Mouse (Mus musculus): ENCODE results near the gene Isoc2b.
"Not testable (repeated sequence)": the region's sequence is repeated elsewhere in the genome, so short reads cannot be mapped to it uniquely, and the experiment has no call there.

Gene Isoc2b

GRCm38 (mm10) chr7:4835631-4836327, 34.3 kb downstream of the Isoc2b start:
- DNase-seq (ENCODE audit: low spot score in 2 of 2), result peak in 1 of 2 experiments; percentile 26

DNA sequence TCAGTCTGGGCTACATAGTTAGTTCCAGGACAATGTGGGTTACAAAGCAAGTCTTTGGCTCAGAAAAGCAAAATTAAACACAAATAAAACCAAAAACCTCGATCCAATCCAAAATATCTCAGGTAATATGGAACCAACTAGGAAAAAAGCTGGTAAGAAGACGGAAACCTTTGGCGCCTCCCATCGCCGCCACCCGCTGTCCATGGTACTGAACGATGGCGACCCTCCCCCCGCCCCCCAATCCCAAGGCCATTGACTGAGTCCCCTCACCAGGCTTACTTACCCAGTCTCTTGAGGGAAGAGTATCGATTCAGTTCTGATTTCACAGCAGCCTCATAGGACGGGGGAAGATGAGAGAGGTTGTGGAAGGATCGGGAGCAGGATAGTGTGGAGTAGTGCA, 39.6 kb downstream of the Isoc2b start:
- no peak for DNase-seq (ENCODE audit: low spot score in 2 of 2)

GRCm38 (mm10) chr7:4825365-4825764, 44.7 kb downstream of the Isoc2b start:
- no peak for DNase-seq (ENCODE audit: low spot score in 2 of 2)

- no peak for DNase-seq (ENCODE audit: low spot score in 2 of 2)
Measured at GRCm38 (mm10) chr7:4822162-4822907, 47.7 kb downstream of the Isoc2b start.

GRCm38 (mm10) chr7:4821690-4822089, 48.4 kb downstream of the Isoc2b start:
- no peak for DNase-seq (ENCODE audit: low spot score in 2 of 2)

DNA sequence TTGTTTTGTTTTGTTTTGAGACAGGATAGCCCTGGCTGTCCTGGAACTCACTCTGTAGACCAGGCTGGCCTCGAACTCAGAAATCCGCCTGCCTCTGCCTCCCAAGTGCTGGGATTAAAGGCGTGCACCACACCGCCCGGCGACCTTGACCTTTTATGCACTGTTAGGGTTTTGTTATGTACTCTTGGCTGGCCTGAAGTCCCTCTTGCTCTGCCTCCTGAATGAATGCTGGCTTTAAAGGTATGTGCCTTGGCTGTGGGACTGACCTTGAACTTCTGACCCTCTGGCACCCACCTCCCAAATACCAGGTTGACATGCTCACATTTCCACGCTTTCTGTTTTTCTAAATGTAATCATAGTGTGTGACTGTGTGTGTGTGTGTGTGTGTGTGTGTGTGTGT, 49.1 kb downstream of the Isoc2b start:
- DNase-seq (ENCODE audit: low spot score in 2 of 2), result not testable (repeated sequence)

- DNase-seq (ENCODE audit: low spot score in 2 of 2), result no peak
Measured at GRCm38 (mm10) chr7:4816559-4816958, 53.5 kb downstream of the Isoc2b start.

DNA sequence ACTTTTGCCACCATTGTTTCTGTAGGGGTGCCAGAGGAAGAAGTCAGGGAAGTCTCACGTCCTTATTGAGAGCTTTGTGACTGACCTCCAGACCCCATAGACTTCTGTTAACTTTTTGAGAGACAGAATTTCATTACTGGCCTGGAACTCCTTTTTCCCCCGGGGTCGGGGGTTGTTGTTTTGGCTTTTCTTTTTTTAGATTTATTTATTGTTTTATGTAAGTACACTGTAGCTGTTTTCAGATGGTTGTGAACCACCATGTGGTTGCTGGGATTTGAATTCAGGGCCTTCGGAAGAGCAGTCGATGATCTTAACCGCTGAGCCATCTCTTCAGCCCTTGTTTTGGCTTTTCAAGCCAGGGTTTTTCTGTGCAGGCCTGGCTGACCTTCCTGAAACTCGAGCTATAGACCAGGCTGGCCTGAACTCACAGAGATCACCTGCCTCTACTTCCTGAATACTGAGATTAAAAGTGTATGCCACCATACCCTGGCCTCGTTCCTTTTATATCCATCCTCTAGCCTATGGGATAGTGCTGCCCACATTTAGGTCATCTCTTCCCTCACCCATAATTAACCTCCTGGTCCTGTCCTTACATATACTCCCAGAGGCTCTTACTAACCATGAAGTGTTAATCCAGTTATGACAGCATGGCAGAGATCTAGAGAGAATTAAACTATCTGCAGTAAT, 56.8 kb downstream of the Isoc2b start:
- DNase-seq (ENCODE audit: low spot score in 2 of 2), result no peak

GRCm38 (mm10) chr7:4812303-4813104, 57.6 kb downstream of the Isoc2b start, which contains the start of gene Ube2s:
Gene Ube2s (minus strand): TSS chr7:4812590.
- peak; percentile 99 to 100 for DNase-seq (ENCODE audit: low spot score in 2 of 2)

- peak in 1 of 2 experiments; percentile 49 for DNase-seq (ENCODE audit: low spot score in 2 of 2)
Measured at GRCm38 (mm10) chr7:4811842-4812302, 58.2 kb downstream of the Isoc2b start.

DNA sequence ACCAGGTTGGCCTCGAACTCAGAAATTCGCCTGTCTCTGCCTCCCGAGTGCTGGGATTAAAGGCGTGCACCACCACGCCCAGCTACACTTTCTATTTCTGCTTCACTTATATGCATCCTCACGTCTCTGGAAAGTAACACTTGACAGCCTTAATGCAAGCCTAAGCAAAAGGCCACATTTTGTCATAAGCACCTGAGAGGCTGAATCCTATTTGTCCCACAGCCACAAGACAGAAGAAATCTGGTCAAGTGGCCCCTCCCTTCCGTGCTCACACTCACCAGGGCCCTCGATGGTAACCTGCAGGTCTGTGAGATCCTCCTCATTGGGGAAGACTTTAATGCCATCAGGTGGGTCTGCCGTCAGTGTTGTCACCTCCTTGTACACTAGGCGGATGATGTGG, 58.9 kb downstream of the Isoc2b start:
- not testable (repeated sequence) for DNase-seq (ENCODE audit: low spot score in 2 of 2)

- DNase-seq (ENCODE audit: low spot score in 2 of 2), result peak; percentile 42 to 65
Measured at GRCm38 (mm10) chr7:4806716-4807115, 63.3 kb downstream of the Isoc2b start.

GRCm38 (mm10) chr7:4802247-4802646, 67.8 kb downstream of the Isoc2b start:
- no peak for DNase-seq (ENCODE audit: low spot score in 2 of 2)

GRCm38 (mm10) chr7:4795767-4796433, 74.2 kb downstream of the Isoc2b start:
- peak; percentile 28 to 38 for DNase-seq (ENCODE audit: low spot score in 2 of 2)

All from spleen, postnatal 36 days (tissue).